Mouse (Mus musculus): ENCODE measurements around the gene Csnk2a1.
A peak's percentile ranks its signal among the peaks of the same experiment; 100 is the strongest.

DNA sequence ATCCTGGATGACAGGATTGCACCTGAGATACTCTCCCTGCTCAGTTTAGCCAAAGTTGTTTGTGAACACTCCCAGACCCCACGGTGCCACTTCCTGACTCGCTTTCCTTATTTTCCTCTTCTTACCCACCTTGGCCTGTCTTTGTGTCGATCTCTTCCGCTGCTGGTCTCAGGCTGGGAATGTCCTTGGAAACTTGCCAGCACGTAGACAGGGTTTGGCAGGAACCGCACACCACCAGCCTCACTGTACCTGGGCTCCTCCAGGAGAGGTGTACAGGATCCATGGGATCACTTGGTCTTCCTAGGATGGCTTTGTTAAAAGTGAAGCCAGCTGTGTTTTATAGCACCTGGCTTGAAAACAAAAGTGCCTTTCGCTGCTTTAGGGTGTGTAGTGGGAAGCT, 86.4 kb downstream of the Csnk2a1 start:
- TF ChIP-seq POLR2A (IDR thresholded peaks at IDR 0.05; ENCODE audit: insufficient read length, low read depth) (no peak), TCF12 (IDR thresholded peaks at IDR 0.05; ENCODE audit: insufficient read depth, poor library complexity, severe bottlenecking) (no peak), MAX (IDR thresholded peaks at IDR 0.05; ENCODE audit: low read depth) (no peak), MYOD1 (IDR thresholded peaks at IDR 0.05; ENCODE audit: control insufficient read depth in 1 of 3, insufficient read length in 2 of 3, low read depth in 2 of 3) (no peak), USF1 (IDR thresholded peaks at IDR 0.05; ENCODE audit: low read depth) (no peak), E2F4 (IDR thresholded peaks at IDR 0.05; ENCODE audit: insufficient read depth) (no peak), TCF3 (IDR thresholded peaks at IDR 0.05; ENCODE audit: insufficient read length, low read depth) (no peak), SRF (IDR thresholded peaks at IDR 0.05; ENCODE audit: control insufficient read depth, insufficient read length, low read depth) (no peak), POLR2AphosphoS2 (IDR thresholded peaks at IDR 0.05; ENCODE audit: insufficient read length, low read depth) (peak; percentile 27), CEBPB (IDR thresholded peaks at IDR 0.05; ENCODE audit: insufficient read depth, poor library complexity, severe bottlenecking) (no peak), MYOG (IDR thresholded peaks at IDR 0.05; ENCODE audit: control insufficient read depth in 1 of 3, insufficient read depth in 1 of 3, insufficient read length in 2 of 3, low read depth in 2 of 3) (no peak)
